Mouse (Mus musculus) lung, postnatal 10 days (tissue): ENCODE results near the gene Ptprn.
"Not testable (repeated sequence)": the region's sequence is repeated elsewhere in the genome, so short reads cannot be mapped to it uniquely, and the experiment has no call there.

Source experiments
- DNase-seq: peaks from one replicate; pipeline ENCODE4 v3.0.0; 2021

Gene Ptprn

GRCm38 (mm10) chr1:75252308-75252707, 12.0 kb downstream of the Ptprn start:
- DNase-seq, result no peak

- peak; percentile 85 for DNase-seq
These were observed 13.0 kb downstream of the Ptprn start for GRCm38 (mm10) chr1:75251112-75251970.

- DNase-seq, result no peak
These were observed 13.8 kb downstream of the Ptprn start for GRCm38 (mm10) chr1:75250498-75250897.

- peak; percentile 69 for DNase-seq
These were observed 16.1 kb downstream of the Ptprn start for GRCm38 (mm10) chr1:75248041-75248772.

GRCm38 (mm10) chr1:75247071-75247930, 17.0 kb downstream of the Ptprn start:
- no peak for DNase-seq

GRCm38 (mm10) chr1:75244836-75245235, 19.5 kb downstream of the Ptprn start:
- DNase-seq, result peak; percentile 65

GRCm38 (mm10) chr1:75244175-75244826, 20.0 kb downstream of the Ptprn start:
- no peak for DNase-seq

- no peak for DNase-seq
These were observed 20.9 kb downstream of the Ptprn start for GRCm38 (mm10) chr1:75243411-75243810.

GRCm38 (mm10) chr1:75239591-75239990, 24.7 kb downstream of the Ptprn start:
- no peak for DNase-seq

- peak; percentile 90 for DNase-seq
These were observed 27.9 kb downstream of the Ptprn start, which contains the start of gene Dnajb2 for GRCm38 (mm10) chr1:75236117-75237050. Dnajb2 (plus strand) TSS chr1:75236406.

- peak; percentile 79 for DNase-seq
These were observed 29.7 kb downstream of the Ptprn start for GRCm38 (mm10) chr1:75234606-75235005.

GRCm38 (mm10) chr1:75232489-75232888, 31.8 kb downstream of the Ptprn start:
- not testable (repeated sequence) for DNase-seq

GRCm38 (mm10) chr1:75231664-75232152, 32.6 kb downstream of the Ptprn start, which contains the start of gene A630095N17Rik:
A630095N17Rik (minus strand) TSS chr1:75232102.
- no peak for DNase-seq

- DNase-seq, result no peak
These were observed 33.1 kb downstream of the Ptprn start for GRCm38 (mm10) chr1:75231224-75231623.

GRCm38 (mm10) chr1:75230335-75230994, 33.8 kb downstream of the Ptprn start:
- no peak for DNase-seq

- no peak for DNase-seq
These were observed 35.1 kb downstream of the Ptprn start for GRCm38 (mm10) chr1:75229158-75229557.

GRCm38 (mm10) chr1:75227653-75228052, 36.6 kb downstream of the Ptprn start:
- DNase-seq, result no peak

GRCm38 (mm10) chr1:75226138-75226537, 38.2 kb downstream of the Ptprn start:
- DNase-seq, result no peak

- no peak for DNase-seq
These were observed 38.8 kb downstream of the Ptprn start for GRCm38 (mm10) chr1:75225473-75225872.

GRCm38 (mm10) chr1:75223532-75223931, 40.8 kb downstream of the Ptprn start:
- DNase-seq, result no peak
